Mouse (Mus musculus) embryo, embryonic 9.5 days (tissue): ENCODE measurements around the gene Flvcr1.
A peak's percentile ranks its signal among the peaks of the same experiment; 100 is the strongest.

Source experiments
- DNase-seq: peaks from one replicate; pipeline ENCODE4 v3.0.0-alpha.2; 2017; ENCODE audit errors: extremely low spot score

Flvcr1 gene

DNA sequence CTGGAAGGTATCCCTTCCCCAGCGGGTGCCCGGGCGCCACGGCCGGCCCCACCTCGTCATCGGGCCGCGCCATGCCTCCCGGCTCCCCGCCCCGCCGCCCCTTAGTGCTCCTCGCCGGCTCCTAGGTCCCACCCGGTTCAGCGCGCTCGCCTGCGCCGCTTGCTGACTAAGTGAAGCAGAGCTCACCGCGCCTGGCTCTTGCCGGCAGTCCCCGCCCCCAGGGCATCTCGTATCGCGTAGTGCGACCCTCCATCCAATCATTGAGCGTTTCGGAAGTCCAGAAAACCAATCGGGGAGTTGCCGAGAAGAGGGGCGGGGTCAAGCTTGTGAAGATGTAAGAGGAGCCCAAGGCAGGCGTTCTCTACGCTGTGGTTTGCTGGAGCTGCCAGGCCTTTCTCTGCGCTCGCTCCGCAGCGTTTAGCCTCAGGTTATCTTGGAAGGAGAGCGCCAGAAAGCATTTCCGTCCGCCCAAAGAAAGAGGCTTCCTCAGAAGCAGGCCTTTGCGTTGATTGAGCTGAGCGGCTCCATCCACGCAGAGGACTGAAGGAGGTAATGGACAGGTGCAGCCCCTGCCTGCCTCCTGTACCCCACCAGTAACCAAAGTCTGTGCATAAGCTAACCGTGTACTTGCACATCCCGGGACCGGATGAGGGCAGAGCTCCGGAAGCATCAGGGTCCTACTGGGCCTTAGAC lies at the start of gene Flvcr1:
TSS of gene Flvcr1 (minus strand) at position 138 of the 693 bp plus-strand sequence.
- peak; percentile 97 for DNase-seq

GRCm38 (mm10) chr1:191075199-191075883 lies 49.4 kb upstream of the Flvcr1 start:
- DNase-seq, result peak; percentile 29

- DNase-seq, result no peak
These were observed 47.5 kb upstream of the Flvcr1 start for GRCm38 (mm10) chr1:191073486-191073885.

DNA sequence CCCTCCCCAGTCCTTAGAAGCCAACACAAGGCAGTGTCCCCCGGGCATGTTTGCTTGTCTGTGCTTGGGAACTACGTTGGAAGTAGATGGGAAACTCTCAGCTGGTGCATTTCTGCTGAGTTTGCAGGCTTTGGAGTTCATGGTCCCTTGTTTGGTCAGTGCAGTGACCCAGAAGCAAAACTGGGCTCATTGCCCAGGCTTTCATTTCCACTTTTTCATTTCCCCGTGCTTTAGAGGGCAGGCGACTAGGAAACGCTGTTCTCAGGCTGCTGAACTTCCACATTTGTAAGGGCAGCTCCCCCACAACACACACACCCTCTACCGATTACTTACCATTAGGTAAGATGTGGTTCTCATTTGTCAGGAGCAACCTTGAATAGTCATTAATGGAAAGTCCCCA lies 47.0 kb upstream of the Flvcr1 start:
- DNase-seq, result no peak

DNA sequence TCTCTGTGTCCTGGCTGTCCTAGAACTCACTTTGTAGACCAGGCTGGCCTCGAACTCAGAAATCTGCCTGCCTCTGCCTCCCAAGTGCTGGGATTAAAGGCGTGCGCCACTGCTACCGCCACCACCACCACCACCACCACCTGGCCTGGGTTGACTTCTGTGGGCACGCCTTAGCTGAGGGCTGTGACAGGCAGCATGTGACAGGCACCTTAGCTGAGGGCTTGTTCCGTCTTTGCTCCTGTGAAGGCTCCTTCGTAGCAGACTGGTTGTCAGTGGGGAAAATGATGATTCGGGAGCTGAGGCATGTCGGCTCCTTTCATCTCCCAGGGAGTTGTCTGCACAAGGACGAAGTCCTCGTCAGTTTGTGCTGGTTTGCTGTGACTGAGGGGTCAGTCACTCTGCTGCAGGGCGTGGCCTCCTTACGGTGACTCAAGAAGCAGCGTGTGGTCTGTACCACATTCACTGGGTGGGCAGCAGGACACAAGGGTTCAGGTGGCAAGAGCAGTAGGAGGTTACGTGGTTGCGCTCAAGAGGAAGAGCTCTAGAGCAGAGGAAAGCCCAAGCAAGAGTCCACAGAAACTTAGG lies 46.5 kb upstream of the Flvcr1 start:
- no peak for DNase-seq

DNA sequence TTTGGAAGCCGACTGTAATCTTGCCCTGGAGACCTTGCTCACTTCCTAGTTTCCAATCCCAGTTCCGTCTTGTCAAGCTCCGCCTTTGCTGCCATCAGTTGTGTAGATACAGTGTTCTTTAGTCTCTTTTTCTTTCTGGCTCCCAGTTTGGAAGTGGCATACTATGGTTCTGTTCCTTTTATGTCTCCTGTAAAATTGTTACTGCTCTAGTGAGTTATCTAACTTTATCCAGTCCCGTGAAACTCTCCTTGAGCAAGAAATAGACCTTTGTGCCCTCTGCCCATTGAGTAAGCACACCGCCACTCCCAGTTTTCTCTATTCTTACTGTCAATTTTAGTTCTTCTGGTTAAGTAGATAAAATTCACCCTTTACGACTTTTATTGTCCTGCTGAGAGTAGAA lies 45.7 kb upstream of the Flvcr1 start:
- no peak for DNase-seq

DNA sequence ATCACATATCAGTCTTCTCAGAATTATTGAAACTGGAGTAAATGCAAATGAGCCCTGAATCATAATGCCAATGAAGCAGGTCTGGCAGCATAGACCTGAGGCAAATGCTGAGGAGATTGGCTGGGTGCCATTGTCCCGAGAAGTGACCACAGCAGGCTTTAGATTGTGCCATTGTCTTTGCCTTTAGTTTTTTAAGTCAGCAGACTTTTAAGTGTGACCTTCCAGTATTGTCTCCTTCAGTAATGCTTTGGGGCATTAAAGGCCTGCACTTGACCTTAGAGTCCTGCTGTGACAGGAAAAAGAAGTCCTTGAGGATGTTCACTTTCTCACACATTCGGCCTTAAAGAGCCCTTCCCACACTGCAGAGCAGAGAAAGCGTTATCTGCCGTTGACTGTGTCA lies 44.3 kb upstream of the Flvcr1 start:
- DNase-seq, result no peak

- DNase-seq, result no peak
These were observed 42.4 kb upstream of the Flvcr1 start for GRCm38 (mm10) chr1:191068377-191068776.

GRCm38 (mm10) chr1:191065188-191065587 lies 39.2 kb upstream of the Flvcr1 start:
- no peak for DNase-seq

GRCm38 (mm10) chr1:191064535-191064934 lies 38.6 kb upstream of the Flvcr1 start:
- DNase-seq, result no peak

GRCm38 (mm10) chr1:191063700-191064099 lies 37.7 kb upstream of the Flvcr1 start:
- no peak for DNase-seq

DNA sequence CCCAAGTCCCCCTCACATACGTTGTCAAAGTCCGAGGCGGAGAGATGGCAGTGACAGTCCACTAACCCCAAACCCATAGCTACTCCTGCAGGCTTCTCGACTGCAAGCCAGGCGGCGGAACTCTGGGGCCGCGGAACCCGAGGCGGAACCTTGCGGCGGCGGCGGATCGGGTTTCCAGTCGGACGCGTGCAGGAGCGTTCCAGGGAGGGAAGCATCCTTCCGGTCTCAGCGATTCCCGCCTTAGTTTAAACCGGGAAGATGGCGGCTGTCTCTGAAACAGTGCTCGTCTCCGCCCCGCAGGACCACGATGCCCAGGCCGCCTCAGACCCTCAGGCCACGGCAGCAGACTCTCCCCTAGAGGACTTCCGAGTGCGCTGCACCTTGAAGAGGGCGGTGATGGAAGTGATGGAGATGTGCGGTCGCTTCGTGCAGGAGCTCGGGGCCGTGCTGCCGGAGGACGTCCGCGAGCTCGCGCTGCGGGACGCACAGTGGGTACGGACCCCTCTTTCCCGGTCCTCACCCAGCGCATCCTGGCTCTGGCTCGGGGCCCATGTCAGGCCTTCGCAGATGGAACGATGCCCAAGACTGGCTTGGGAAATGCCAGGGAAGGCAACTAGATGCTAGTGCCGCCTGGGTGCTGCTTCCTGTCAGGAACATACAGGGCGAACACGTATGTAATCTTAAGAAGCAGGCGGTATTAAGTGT lies 37.0 kb upstream of the Flvcr1 start, which contains the start of the genes Tatdn3 and Nsl1:
TSS of gene Tatdn3 (minus strand) at position 152 of the 705 bp plus-strand sequence.
TSS of gene Nsl1 (plus strand) at position 232 of the 705 bp plus-strand sequence.
- DNase-seq, result peak; percentile 93

- no peak for DNase-seq
These were observed 36.4 kb upstream of the Flvcr1 start for GRCm38 (mm10) chr1:191062241-191062780.

- no peak for DNase-seq
These were observed 31.5 kb upstream of the Flvcr1 start for GRCm38 (mm10) chr1:191057461-191057860.

DNA sequence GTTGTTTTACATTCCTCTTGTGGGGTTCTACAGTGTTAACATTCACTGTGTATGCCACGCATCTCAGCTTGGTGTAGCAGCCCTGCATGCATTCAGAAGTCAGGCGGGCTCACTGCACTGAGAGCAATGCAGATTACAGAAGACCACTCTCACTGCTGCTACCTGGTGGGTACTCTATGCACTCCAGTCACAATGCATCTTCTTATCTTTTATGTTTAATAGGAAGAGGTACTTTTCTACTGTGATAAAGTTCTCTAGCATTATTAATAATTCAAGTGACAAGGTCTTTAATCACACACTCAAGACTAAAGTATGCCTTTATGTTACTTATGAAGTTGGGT lies 29.5 kb upstream of the Flvcr1 start:
- no peak for DNase-seq

DNA sequence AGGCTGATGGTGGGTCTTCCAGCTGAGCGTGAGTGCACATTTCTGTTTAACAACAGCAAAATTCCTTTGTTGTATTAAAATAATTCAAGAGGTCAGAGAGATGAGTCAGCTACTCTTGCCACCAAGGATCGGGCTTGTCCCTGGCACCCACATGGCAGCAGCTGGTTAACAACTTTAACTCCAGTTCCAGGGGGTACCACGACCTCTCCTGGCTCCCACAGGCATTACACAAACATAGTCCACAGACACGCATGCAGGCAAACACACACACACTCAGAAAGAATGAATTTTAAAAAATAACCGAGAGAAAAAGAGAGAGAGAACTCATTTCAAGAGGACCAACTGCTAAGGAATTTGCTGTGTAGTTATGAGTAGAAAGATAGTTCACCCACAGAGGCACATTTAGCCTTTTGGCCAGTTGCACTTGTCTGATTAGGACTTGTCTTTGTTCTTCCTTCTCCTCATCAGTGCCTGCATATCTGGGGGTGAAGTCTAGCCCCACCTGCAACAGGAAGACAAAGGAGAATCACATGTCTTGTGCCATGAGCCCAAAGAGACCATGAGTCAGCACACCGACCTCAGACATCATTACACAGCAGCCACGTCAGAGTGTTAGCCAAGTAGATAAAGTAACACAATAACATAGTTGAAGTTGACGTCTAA lies 29.0 kb upstream of the Flvcr1 start:
- DNase-seq, result no peak

- no peak for DNase-seq
These were observed 27.6 kb upstream of the Flvcr1 start for GRCm38 (mm10) chr1:191053555-191053954.

GRCm38 (mm10) chr1:191046231-191046824 lies 20.4 kb upstream of the Flvcr1 start:
- DNase-seq, result no peak

- DNase-seq, result no peak
These were observed 19.3 kb upstream of the Flvcr1 start for GRCm38 (mm10) chr1:191045264-191045663.

- no peak for DNase-seq
These were observed 16.7 kb upstream of the Flvcr1 start for GRCm38 (mm10) chr1:191042688-191043087.

- no peak for DNase-seq
These were observed 16.1 kb upstream of the Flvcr1 start for GRCm38 (mm10) chr1:191042106-191042505.
